Mouse (Mus musculus) adrenal gland, postnatal 36 days (tissue): ENCODE results near the gene Myl6. TPM values are rescaled to one million over a fixed set of nuclear protein-coding genes. Genes with fewer than 3 reads are reported as not detected.

ENCODE experiments used
- microRNA-seq: library from miRNA; unstranded; fragments of <30 nt; microRNA quantifications from one replicate; pipeline ENCODE4 v1.2.0, GENCODE M21; 2021
- total RNA-seq, 2 experiments: library from RNA; stranded (reverse); gene quantifications; 2 replicates each; pipeline ENCODE4 v1.2.3; 2021

Gene Myl6
- total RNA-seq, 2 experiments from 2014 or later: 812 to 946 TPM

Small RNAs within 50 kb of the gene (microRNA-seq; reads per million reads assigned to microRNA genes)
- not detected for gene Mir6916
- gene Mir8105: not detected

Other genes with a start within 250 kb of the Myl6 start
- gene Apon, start 240.0 kb downstream of the Myl6 start, total RNA-seq: under 1 TPM in 1 of 2 experiments, not detected in 1; 0.23 TPM
- 10 to 100 TPM in 1 of 2 experiments, 1 to 10 TPM in 1; 1.5 to 11.9 TPM for gene Apof, start 225.5 kb downstream of the Myl6 start, total RNA-seq
- gene Stat2, start 223.6 kb downstream of the Myl6 start, total RNA-seq: 10 to 100 TPM; 32.9 to 33.6 TPM
- gene Il23a, start 195.4 kb downstream of the Myl6 start, total RNA-seq: not detected
- gene Pan2, start 190.8 kb downstream of the Myl6 start, total RNA-seq: 10 to 100 TPM; 17.7 to 19.6 TPM
- 100 to 1,000 TPM; 170 to 204 TPM for gene Cnpy2, start 171.7 kb downstream of the Myl6 start, total RNA-seq
- 100 to 1,000 TPM; 369 to 370 TPM for gene Cs, start 156.4 kb downstream of the Myl6 start, total RNA-seq
- gene Coq10a, start 125.1 kb downstream of the Myl6 start, total RNA-seq: 10 to 100 TPM; 70.3 to 83.5 TPM
- 10 to 100 TPM; 56.4 to 70.6 TPM for gene Ankrd52, start 117.0 kb downstream of the Myl6 start, total RNA-seq
- not detected for gene Slc39a5, start 92.9 kb downstream of the Myl6 start, total RNA-seq
- gene Nabp2, start 82.7 kb downstream of the Myl6 start, total RNA-seq: 10 to 100 TPM; 71.4 to 73.6 TPM
- gene Rnf41, start 82.5 kb downstream of the Myl6 start, total RNA-seq: 10 to 100 TPM; 44.4 to 45.9 TPM
- 100 to 1,000 TPM in 1 of 2 experiments, 10 to 100 TPM in 1; 97.5 to 104 TPM for gene Smarcc2, start 34.9 kb downstream of the Myl6 start, total RNA-seq
- gene Myl6b, start 4.5 kb upstream of the Myl6 start, total RNA-seq: 1 to 10 TPM; 5.6 to 6.1 TPM
- gene Esyt1, start 31.7 kb upstream of the Myl6 start, total RNA-seq: 10 to 100 TPM; 22.7 to 28.8 TPM
- 10 to 100 TPM; 11.9 to 15.2 TPM for gene Zc3h10, start 53.6 kb upstream of the Myl6 start, total RNA-seq
- 1,000 to 10,000 TPM; 2,845 to 2,862 TPM for gene Rpl41, start 55.2 kb upstream of the Myl6 start, total RNA-seq
- gene Pa2g4, start 71.8 kb upstream of the Myl6 start, total RNA-seq: 10 to 100 TPM; 83.1 to 89.4 TPM
- 1 to 10 TPM; 2.2 to 2.3 TPM for gene Erbb3, start 95.5 kb upstream of the Myl6 start, total RNA-seq
- gene Rps26, start 132.6 kb upstream of the Myl6 start, total RNA-seq: 100 to 1,000 TPM; 697 to 707 TPM
- 1 to 10 TPM; 1.5 to 2.2 TPM for gene Ikzf4, start 151.8 kb upstream of the Myl6 start, total RNA-seq
- gene Suox, start 179.9 kb upstream of the Myl6 start, total RNA-seq: 10 to 100 TPM; 24.1 to 24.3 TPM
- 100 to 1,000 TPM; 111 to 125 TPM for gene Rab5b, start 202.1 kb upstream of the Myl6 start, total RNA-seq
- 1 to 10 TPM in 1 of 2 experiments, under 1 TPM in 1; 0.82 to 1.4 TPM for gene Pmel, start 210.1 kb upstream of the Myl6 start, total RNA-seq
- 10 to 100 TPM; 17.4 to 19.7 TPM for gene Cdk2, start 210.9 kb upstream of the Myl6 start, total RNA-seq